Mouse (Mus musculus) bone marrow, adult 2 months (tissue): ENCODE results near the gene Hist2h2ab. TPM values are rescaled to one million over a fixed set of nuclear protein-coding genes. Genes with fewer than 3 reads are reported as not detected.
"Not testable (repeated sequence)": the region's sequence is repeated elsewhere in the genome, so short reads cannot be mapped to it uniquely, and the experiment has no call there.

Source experiments
- H3K27ac ChIP-seq: fragments of 200-500 bp; 2 replicates; pipeline ENCODE4 v1.5.1; 2012; ENCODE audit warnings: low read depth, mild to moderate bottlenecking, control low read depth, inconsistent platforms, low read length; ENCODE audit not compliant: control insufficient read depth, poor library complexity, insufficient read depth
- H3K4me1 ChIP-seq: fragments of 200-500 bp; 2 replicates; pipeline ENCODE4 v1.6.1; 2011; ENCODE audit warnings: low read length; ENCODE audit not compliant: control insufficient read depth, insufficient read depth
- H3K4me3 ChIP-seq: fragments of 200-500 bp; replicated peaks from 2 replicates; pipeline ENCODE3; 2011; ENCODE audit warnings: mild to moderate bottlenecking, low read depth, low read length, control low read depth; ENCODE audit not compliant: control insufficient read depth
- CTCF ChIP-seq: fragments of 200-500 bp; IDR thresholded peaks from 2 replicates; pipeline ENCODE4 v1.5.1; 2011; ENCODE audit warnings: low read length, control low read depth; ENCODE audit not compliant: control insufficient read depth, insufficient read depth
- POLR2A ChIP-seq: fragments of 200-500 bp; IDR thresholded peaks from 2 replicates; pipeline ENCODE4 v1.6.1; 2011; ENCODE audit warnings: low read depth, mild to moderate bottlenecking, control low read depth, low read length, borderline replicate concordance; ENCODE audit not compliant: control insufficient read depth
- WGBS: fragments of 180-500 bp; shearing (Covaris S2); methylation state at CpG from one replicate; pipeline ENCODE4 v1.1.7; 2018; 5-methylcytosine and 5-hydroxymethylcytosine counted together
- polyA plus RNA-seq: library from polyadenylated mRNA; stranded (reverse); fragments of >200 nt; gene quantifications from 2 replicates; pipeline ENCODE4 v1.2.4, GENCODE M21; 2011; ENCODE audit warnings: low replicate concordance; ENCODE audit not compliant: missing spikeins, insufficient read depth, insufficient read length

Gene Hist2h2ab
- polyA plus RNA-seq: 26.5 TPM in 1 of 2 replicates, not detected in the other

GRCm38 (mm10) chr3:96219661-96220130, at the start of gene Hist2h2ab, which contains the start of gene Bola1:
TSS of gene Hist2h2ab (plus strand) at chr3:96219865.
TSS of gene Bola1 (minus strand) at chr3:96219709.
- under 1% methylated on average over 37 of the region's 37 CpGs for WGBS
- TF ChIP-seq CTCF (no peak), POLR2A (peak; percentile 95; the same call in 1 of the 2 replicates)
- Histone ChIP-seq H3K4me3 (peak within 1 kb of the TSS; percentile 67), H3K27ac (peak within 1 kb of the TSS; percentile 98), H3K4me1 (peaks cover 2% of the 10 kb centered on the region)

DNA sequence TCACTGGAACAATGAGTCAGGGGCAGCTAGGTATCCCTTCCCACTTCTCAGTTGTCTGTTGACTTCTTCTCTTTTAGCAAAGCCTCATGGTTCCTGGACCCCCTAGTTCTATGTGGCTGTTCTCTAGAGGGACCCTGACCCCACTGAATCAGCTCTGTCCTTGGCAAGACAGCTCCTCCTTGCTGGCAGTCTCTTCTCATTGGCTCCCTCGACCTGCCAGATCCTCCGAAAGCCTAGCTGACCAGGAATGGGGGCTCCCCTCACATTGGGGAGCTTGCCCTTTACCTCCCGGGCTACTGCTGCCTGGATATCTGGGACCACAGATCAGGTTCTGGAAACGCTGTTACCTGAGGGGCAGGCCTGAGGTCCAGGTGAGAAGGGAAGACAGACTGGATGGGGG, 49.4 kb upstream of the Hist2h2ab start:
- H3K4me3 ChIP-seq: no peak overlapping the region
- WGBS: 96% methylated on average over 4 of the region's 4 CpGs
- no peak for TF ChIP-seq CTCF
- TF ChIP-seq POLR2A: no peak
- peaks cover 2% of the 10 kb centered on the region for H3K4me1 ChIP-seq
- H3K27ac ChIP-seq: no peak overlapping the region

GRCm38 (mm10) chr3:96170976-96171545, 48.6 kb upstream of the Hist2h2ab start:
- H3K27ac ChIP-seq: no peak overlapping the region
- H3K4me1 ChIP-seq: peaks cover 2% of the 10 kb centered on the region
- no peak overlapping the region for H3K4me3 ChIP-seq
- TF ChIP-seq CTCF (no peak), POLR2A (no peak)
- WGBS: 55% methylated on average over 10 of the region's 10 CpGs

GRCm38 (mm10) chr3:96171583-96172196, 48.0 kb upstream of the Hist2h2ab start:
- peak overlapping the region; percentile 97 for H3K27ac ChIP-seq
- H3K4me1 ChIP-seq: peaks cover 2% of the 10 kb centered on the region
- 17% methylated on average over 18 of the region's 18 CpGs for WGBS
- TF ChIP-seq CTCF: no peak
- no peak for TF ChIP-seq POLR2A
- peak overlapping the region; percentile 80 for H3K4me3 ChIP-seq

GRCm38 (mm10) chr3:96172197-96173178, 47.2 kb upstream of the Hist2h2ab start, which contains the start of gene Sf3b4:
TSS of gene Sf3b4 (plus strand) at chr3:96172332.
- under 1% methylated on average over 58 of the region's 58 CpGs for WGBS
- Histone ChIP-seq H3K27ac (peak within 1 kb of the TSS; percentile 97), H3K4me3 (peak within 1 kb of the TSS; percentile 80), H3K4me1 (peaks cover 2% of the 10 kb centered on the region)
- TF ChIP-seq POLR2A: peak; percentile 95; the same call in 1 of the 2 replicates
- TF ChIP-seq CTCF: no peak

DNA sequence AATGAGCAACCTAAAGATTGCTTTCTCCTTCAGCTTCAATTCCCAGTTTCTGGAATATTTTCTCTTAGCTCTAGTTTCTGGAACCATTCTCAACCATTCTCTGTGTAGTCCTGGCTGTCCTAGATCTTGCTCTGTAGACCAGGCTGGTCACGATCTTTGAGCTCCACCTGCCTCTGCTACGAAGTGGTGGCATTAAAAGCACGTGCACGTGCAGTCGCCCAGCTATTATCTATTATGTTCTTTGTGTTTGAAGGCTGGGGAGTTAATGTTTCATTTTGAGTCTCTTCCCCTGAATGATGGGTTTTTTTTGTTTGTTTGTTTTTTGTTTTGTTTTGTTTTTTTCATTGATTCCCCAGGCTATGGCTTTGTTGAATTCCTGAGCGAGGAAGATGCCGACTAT, 46.5 kb upstream of the Hist2h2ab start:
- H3K4me3 ChIP-seq: peak overlapping the region; percentile 69
- 49% methylated on average over 7 of the region's 7 CpGs for WGBS
- no peak overlapping the region for H3K27ac ChIP-seq
- TF ChIP-seq POLR2A (no peak), CTCF (no peak)
- H3K4me1 ChIP-seq: peaks cover 2% of the 10 kb centered on the region

DNA sequence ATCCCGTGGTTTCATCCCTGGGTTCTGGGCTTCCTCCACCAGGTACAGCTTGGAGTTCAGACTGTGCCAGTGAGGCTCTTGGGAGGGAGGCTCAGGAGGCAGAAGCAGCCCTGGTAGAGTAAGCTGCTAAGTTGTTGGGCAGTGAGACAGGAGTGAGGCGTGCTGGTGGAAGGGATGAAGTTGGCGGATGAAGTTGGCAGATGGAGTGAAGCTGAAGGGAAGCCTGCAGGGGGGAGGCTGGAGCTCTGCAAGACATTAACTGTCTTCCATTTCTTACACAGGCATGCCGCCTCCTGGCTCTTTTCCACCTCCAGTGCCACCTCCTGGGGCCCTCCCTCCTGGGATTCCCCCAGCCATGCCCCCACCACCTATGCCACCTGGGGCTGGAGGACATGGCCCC, 45.6 kb upstream of the Hist2h2ab start:
- H3K4me3 ChIP-seq, H3K27ac ChIP-seq: not testable (repeated sequence)

DNA sequence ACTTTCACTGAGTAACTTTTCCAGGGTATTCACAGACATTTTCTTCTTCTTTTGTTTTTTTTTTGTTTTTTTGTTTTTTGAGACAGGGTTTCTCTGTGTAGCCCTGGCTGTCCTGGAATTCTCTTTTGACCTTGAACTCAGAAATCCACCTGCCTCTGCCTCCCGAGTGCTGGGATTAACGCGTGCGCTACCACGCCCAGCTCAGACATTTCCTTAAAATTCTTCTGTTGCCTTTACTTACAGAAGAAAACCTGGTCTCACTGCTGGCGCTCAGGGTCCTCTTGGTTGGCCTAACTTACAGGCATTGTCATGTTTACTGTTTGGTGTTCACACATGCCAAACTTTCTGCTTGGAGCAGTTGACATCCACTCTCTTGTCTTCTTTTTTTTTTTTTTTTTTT, 44.4 kb upstream of the Hist2h2ab start:
- no peak overlapping the region for H3K27ac ChIP-seq
- WGBS: 94% methylated on average over 6 of the region's 6 CpGs
- H3K4me1 ChIP-seq: peaks cover 2% of the 10 kb centered on the region
- no peak for TF ChIP-seq CTCF
- no peak for TF ChIP-seq POLR2A
- H3K4me3 ChIP-seq: no peak overlapping the region

More for the DNA sequence above, 45.6 kb upstream of the Hist2h2ab start:
- not testable (repeated sequence) for H3K4me1 ChIP-seq
- 87% methylated on average over 4 of the region's 4 CpGs for WGBS
